Mouse (Mus musculus) kidney, postnatal 0 days (tissue): ENCODE results near the gene Ppox. TPM values are rescaled to one million over a fixed set of nuclear protein-coding genes. Genes with fewer than 3 reads are reported as not detected.

Source experiments
- ATAC-seq: fragments of 200-750 bp; cut with Nextera tagmentation; replicated peaks from 2 replicates; pipeline ENCODE4 v1.8.0; 2017; ENCODE audit warnings: low read depth, moderate number of reproducible peaks, moderate TSS enrichment, moderate library complexity; ENCODE audit not compliant: low FRiP score
- DNase-seq: peaks from one replicate; pipeline ENCODE4 v3.0.0-alpha.2; 2016; ENCODE audit warnings: low spot score
- H3K27ac ChIP-seq: fragments of 300-500 bp; sonication (generic); 2 replicates; pipeline ENCODE4 v1.5.1; 2014; ENCODE audit warnings: mild to moderate bottlenecking
- H3K27me3 ChIP-seq: fragments of 300-500 bp; sonication (generic); 2 replicates; pipeline ENCODE4 v1.6.1; 2014; ENCODE audit warnings: low read length, mixed read lengths; ENCODE audit not compliant: insufficient read depth
- H3K36me3 ChIP-seq: fragments of 300-500 bp; sonication (generic); 2 replicates; pipeline ENCODE4 v1.6.1; 2014; ENCODE audit warnings: low read length, mixed read lengths; ENCODE audit not compliant: insufficient read depth
- H3K4me1 ChIP-seq: fragments of 300-500 bp; sonication (generic); replicated peaks from 2 replicates; pipeline ENCODE4 v1.6.1; 2014; ENCODE audit warnings: antibody characterized with exemption, low read length, mixed read lengths; ENCODE audit not compliant: insufficient read depth
- H3K4me2 ChIP-seq: fragments of 300-500 bp; sonication (generic); 2 replicates; pipeline ENCODE4 v1.6.1; 2014; ENCODE audit warnings: mild to moderate bottlenecking, low read length, moderate library complexity, mixed read lengths
- H3K4me3 ChIP-seq: fragments of 300-500 bp; sonication (generic); replicated peaks from 2 replicates; pipeline ENCODE4 v1.5.1; 2014; ENCODE audit warnings: low read depth, low read length
- H3K9ac ChIP-seq: fragments of 300-500 bp; sonication (generic); 2 replicates; pipeline ENCODE4 v1.6.1; 2014; ENCODE audit warnings: low read depth, low read length
- H3K9me3 ChIP-seq: fragments of 300-500 bp; sonication (generic); replicated peaks from 2 replicates; pipeline ENCODE4 v1.6.1; 2016; ENCODE audit warnings: low read length, inconsistent platforms, mixed read lengths
- CTCF ChIP-seq: IDR thresholded peaks from 2 replicates; pipeline ENCODE4 v1.5.1; 2016; ENCODE audit warnings: antibody characterized with exemption, low read depth, mild to moderate bottlenecking, moderate library complexity
- WGBS: fragments of 180-500 bp; shearing (Covaris S2); extraction: QIAGEN DNeasy Blood & Tissue Kit; methylation state at CpG from one replicate; pipeline ENCODE4 v1.1.7; 2014; 5-methylcytosine and 5-hydroxymethylcytosine counted together
- polyA plus RNA-seq: library from polyadenylated mRNA; unstranded; fragments of >200 nt; fragmentation: Nextera tagmentation; extraction: Ambion mirVana; gene quantifications from 2 replicates; pipeline ENCODE4 v1.2.1, GENCODE M21; 2015

Gene Ppox
- polyA plus RNA-seq, 1 experiment from 2014 or later = 46.4 TPM

DNA sequence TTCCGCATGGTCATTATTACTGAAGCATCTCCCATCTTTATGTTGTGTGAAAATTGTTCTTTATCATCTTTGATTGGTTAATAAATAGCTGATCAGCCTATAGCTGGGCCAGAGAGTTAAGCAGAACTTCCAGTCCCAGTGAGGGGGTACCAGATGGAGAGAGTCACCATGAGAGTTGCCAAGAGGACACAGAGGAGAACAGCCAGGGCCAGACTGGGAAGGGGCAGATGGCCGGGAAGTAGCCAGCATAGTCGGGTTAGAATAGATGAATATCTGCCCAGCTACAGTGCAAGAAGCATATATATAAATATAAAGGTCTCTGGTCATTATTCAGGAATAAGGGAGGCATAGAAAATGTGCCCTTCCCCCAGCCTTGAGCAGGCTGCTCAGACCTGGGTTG lies 17.2 kb upstream of the Ppox start:
- no peak overlapping the region for H3K27ac ChIP-seq
- H3K9me3 ChIP-seq = no peaks in the 10 kb centered on the region
- no peak overlapping the region for H3K4me3 ChIP-seq
- DNase-seq = no peak
- no peak overlapping the region for H3K4me2 ChIP-seq
- 60% methylated on average over 3 of the region's 3 CpGs for WGBS
- H3K27me3 ChIP-seq = no peaks in the 10 kb centered on the region
- no peak for ATAC-seq
- TF ChIP-seq CTCF = no peak
- H3K9ac ChIP-seq = no peak overlapping the region
- H3K4me1 ChIP-seq = peaks cover 7% of the 10 kb centered on the region
- no peaks in the 10 kb centered on the region for H3K36me3 ChIP-seq

DNA sequence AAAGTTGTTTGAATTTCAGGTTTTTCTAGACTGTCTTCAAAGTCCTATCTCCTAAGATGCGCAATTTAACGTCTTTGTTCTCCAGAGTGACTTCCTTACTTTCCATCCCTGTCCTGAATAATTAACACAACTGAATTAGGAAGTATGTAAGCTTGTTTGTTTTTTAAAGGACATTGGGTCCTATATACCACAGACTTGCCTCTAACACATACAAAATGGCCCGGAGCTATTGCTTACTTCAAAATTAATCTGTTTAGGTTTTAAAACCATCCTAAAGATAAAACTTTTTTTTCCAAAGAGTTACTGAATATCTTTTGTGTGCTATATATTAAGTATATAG lies 14.0 kb upstream of the Ppox start:
- peak overlapping the region; percentile 70 for H3K4me3 ChIP-seq
- H3K27ac ChIP-seq = peak overlapping the region; percentile 96
- H3K36me3 ChIP-seq = no peaks in the 10 kb centered on the region
- peak overlapping the region; percentile 80; the same call in 1 of the 2 replicates for H3K9ac ChIP-seq
- no peak for TF ChIP-seq CTCF
- no peaks in the 10 kb centered on the region for H3K27me3 ChIP-seq
- WGBS = 20% methylated on average over 3 of the region's 3 CpGs
- H3K4me1 ChIP-seq = peaks cover 7% of the 10 kb centered on the region
- ATAC-seq (peak; percentile 6; the same call in 1 of the 2 replicates), DNase-seq (no peak)
- H3K4me2 ChIP-seq = peak overlapping the region; percentile 73
- no peaks in the 10 kb centered on the region for H3K9me3 ChIP-seq

DNA sequence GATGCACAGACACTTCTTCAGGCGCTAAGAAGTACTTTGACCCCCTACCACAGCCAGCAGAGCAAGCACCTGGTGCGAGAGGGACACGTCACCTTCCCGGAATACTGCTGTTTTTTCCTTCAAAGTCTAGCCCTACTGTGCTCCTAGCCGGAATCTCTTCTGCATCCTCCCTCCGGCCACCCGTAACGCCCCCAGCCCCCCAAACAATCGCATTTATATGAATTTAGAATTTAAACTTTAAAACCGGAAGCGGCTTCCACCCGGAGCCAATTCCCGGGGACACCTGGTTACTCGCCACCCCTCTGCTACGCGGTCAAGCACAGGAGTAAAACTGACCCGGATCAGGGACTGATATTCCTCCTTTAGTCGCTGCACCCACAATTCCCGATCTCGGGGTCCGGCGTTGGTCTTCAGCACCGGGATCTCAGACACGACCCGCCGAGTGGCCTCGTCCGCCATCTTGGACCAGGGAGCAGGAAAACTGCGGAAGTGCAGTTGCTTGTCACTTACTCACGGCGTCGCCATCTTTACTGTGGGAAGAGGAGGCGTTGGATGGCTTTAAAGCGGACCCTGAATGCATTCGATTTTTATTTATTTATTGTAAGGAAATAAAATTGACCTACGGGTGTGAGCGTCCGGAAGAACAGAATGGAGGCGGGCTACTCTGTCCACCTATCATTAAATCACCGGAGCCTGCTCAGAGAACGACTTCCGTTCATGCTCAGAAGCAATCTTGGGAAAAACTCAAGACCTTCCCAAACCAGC lies 13.5 kb upstream of the Ppox start, which contains the start of gene Ufc1:
Ufc1 (minus strand) TSS at position 727 of the 765 bp plus-strand sequence.
- no peak for TF ChIP-seq CTCF
- DNase-seq (peak; percentile 98), ATAC-seq (peak; percentile 83)
- H3K4me2 ChIP-seq = peak within 1 kb of the TSS; percentile 73
- WGBS = under 1% methylated on average over 42 of the region's 42 CpGs
- H3K4me3 ChIP-seq = peak within 1 kb of the TSS; percentile 70
- H3K9me3 ChIP-seq = no peaks in the 10 kb centered on the region
- peaks cover 7% of the 10 kb centered on the region for H3K4me1 ChIP-seq
- no peaks in the 10 kb centered on the region for H3K27me3 ChIP-seq
- no peaks in the 10 kb centered on the region; the same call in 1 of the 2 replicates for H3K36me3 ChIP-seq
- peak within 1 kb of the TSS; percentile 80 for H3K9ac ChIP-seq
- peak within 1 kb of the TSS; percentile 96 for H3K27ac ChIP-seq

DNA sequence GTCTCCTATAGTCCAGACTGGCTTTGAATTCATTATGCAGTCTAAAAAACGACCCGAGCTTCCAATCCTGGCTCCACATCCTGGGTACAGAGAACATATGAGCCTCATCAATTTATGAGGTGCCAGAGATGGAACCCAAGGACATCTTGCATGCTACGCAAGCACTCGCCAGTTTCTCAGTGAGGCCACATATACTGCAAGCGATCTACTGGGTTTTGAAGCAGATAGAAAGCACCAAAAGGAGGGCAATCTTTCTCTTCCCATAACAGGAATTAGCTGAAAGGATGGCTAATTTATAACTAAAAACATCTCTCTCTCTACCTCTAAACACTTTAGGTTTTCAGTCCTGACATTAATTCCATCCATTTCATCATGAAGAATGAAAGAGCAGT lies 12.9 kb upstream of the Ppox start:
- H3K4me2 ChIP-seq = peak overlapping the region; percentile 73
- peaks cover 7% of the 10 kb centered on the region for H3K4me1 ChIP-seq
- no peak for TF ChIP-seq CTCF
- H3K9me3 ChIP-seq = no peaks in the 10 kb centered on the region
- 38% methylated on average over 5 of the region's 5 CpGs for WGBS
- ATAC-seq = no peak
- peak overlapping the region; percentile 70 for H3K4me3 ChIP-seq
- DNase-seq = no peak
- no peaks in the 10 kb centered on the region; the same call in 1 of the 2 replicates for H3K36me3 ChIP-seq
- peak overlapping the region; percentile 96 for H3K27ac ChIP-seq
- H3K27me3 ChIP-seq = no peaks in the 10 kb centered on the region
- peak overlapping the region; percentile 80 for H3K9ac ChIP-seq

DNA sequence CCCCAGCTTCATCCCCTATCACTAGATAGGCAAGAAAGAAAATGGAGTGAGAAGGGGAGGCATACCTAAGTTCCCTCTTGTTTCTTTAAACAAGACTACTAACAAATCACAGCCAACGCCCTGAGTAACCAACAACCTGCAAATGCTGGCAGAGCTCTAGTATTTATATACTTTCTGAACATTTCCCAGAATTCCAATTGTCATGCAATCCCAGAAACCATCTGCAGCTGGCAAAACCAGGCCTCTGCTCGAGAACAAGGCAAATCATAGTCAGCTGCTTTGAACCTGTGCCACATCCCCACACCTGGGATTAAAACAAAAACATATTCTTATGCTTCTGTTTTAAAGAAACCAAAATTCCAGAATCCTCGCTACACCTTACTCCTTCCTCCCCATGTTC lies 12.4 kb upstream of the Ppox start:
- H3K27me3 ChIP-seq = no peaks in the 10 kb centered on the region
- peaks cover 7% of the 10 kb centered on the region for H3K4me1 ChIP-seq
- 80% methylated on average over 3 of the region's 3 CpGs for WGBS
- no peak for TF ChIP-seq CTCF
- H3K36me3 ChIP-seq = peaks cover 3% of the 10 kb centered on the region; the same call in 1 of the 2 replicates
- peak overlapping the region; percentile 73 for H3K4me2 ChIP-seq
- H3K4me3 ChIP-seq = peak overlapping the region; percentile 70; the same call in 1 of the 2 replicates
- DNase-seq = no peak
- ATAC-seq = no peak
- no peaks in the 10 kb centered on the region for H3K9me3 ChIP-seq
- H3K9ac ChIP-seq = no peak overlapping the region; the same call in 1 of the 2 replicates
- no peak overlapping the region for H3K27ac ChIP-seq

DNA sequence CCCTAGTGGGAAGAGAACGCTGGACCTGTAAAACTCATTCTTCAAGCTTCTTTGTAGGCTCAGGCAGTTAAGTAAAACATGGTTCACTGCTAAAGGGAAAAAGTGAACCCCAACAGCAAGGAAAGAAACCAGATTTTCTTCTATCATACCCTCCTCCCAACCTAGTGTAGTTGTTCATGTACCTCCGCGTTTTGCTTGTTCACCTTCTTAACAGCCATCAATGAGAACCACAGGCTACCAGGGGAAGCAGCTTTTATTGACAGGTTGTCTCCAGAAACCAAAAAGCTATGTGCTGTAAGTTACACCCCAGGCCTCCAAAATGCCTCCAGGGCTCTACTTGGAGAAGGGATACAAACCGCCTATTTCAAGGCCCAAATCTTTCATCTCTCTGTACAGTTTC lies 7.3 kb upstream of the Ppox start:
- Histone ChIP-seq H3K36me3 (peaks cover 9% of the 10 kb centered on the region), H3K9ac (no peak overlapping the region), H3K9me3 (no peaks in the 10 kb centered on the region), H3K4me3 (no peak overlapping the region), H3K27me3 (no peaks in the 10 kb centered on the region), H3K4me1 (peaks cover 6% of the 10 kb centered on the region), H3K27ac (peak overlapping the region; percentile 94), H3K4me2 (peak overlapping the region; percentile 82; the same call in 1 of the 2 replicates)
- 69% methylated on average over 4 of the region's 4 CpGs for WGBS
- no peak for ATAC-seq
- TF ChIP-seq CTCF = no peak
- no peak for DNase-seq
